In the genomic region with DNA sequence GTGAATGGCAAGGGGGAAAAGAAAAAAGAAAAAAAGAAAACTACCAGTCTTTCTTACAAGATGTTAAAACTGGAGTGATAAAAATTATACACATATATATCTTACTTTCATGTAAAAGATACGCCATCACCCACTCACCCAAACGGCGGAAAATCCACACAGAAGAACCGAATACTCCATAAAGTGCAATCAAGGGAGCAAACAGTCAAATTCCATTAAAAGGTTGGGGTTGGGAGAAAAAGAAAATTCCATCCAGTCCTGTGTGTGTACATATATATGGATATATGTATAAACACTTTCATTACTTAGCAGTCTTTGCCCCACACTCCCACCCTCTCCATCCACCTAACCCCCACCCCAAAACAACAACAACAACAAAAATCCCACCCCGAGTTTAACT, we compare ENCODE assay signal across 9 mouse cellular contexts. TPM values are rescaled to one million over a fixed set of nuclear protein-coding genes. Genes with fewer than 3 reads are reported as not detected.
A peak's percentile ranks its signal among the peaks of the same experiment; 100 is the strongest.
DNase-seq lines count a peak whose midpoint lies in the region; ATAC-seq lines count a peak whose summit lies in the region.
"Had no signal": no experiment of that assay in that cellular context is flagged by ENCODE, and none has a peak within 500 bp of the region (broad histone marks: within the 10 kb centered on the region; RNA-seq: fewer than 3 reads in every experiment).

No protein-coding gene starts in this region.

- no peaks in the 10 kb centered on the region for H3K9me3 ChIP-seq in kidney, embryonic 14.5 days (ENCODE audit: control insufficient read depth, low read length)
- no peaks in the 10 kb centered on the region for H3K9me3 ChIP-seq in forebrain, embryonic 10.5 days
- no peaks in the 10 kb centered on the region for H3K9me3 ChIP-seq in intestine, embryonic 16.5 days (ENCODE audit: control insufficient read depth, low read length)
- no peaks in the 10 kb centered on the region for H3K9me3 ChIP-seq in midbrain, embryonic 15.5 days

- H3K36me3 ChIP-seq in kidney, embryonic 14.5 days (ENCODE audit: control insufficient read depth, insufficient read depth, low read length): no peaks in the 10 kb centered on the region
- H3K36me3 ChIP-seq in forebrain, embryonic 10.5 days (replicated peaks): no peaks in the 10 kb centered on the region
- H3K36me3 ChIP-seq in intestine, embryonic 16.5 days (ENCODE audit: control insufficient read depth, insufficient read depth, low read length): no peaks in the 10 kb centered on the region
- no peaks in the 10 kb centered on the region for H3K36me3 ChIP-seq in midbrain, embryonic 15.5 days (replicated peaks)

- H3K9ac ChIP-seq in kidney, embryonic 14.5 days (ENCODE audit: low read depth, low read length): no peak overlapping the region; the same call in 1 of the 2 replicates
- no peak overlapping the region for H3K9ac ChIP-seq in intestine, embryonic 16.5 days (ENCODE audit: low read depth, low read length)
- peak overlapping the region; percentile 20; the same call in 1 of the 2 replicates for H3K9ac ChIP-seq in midbrain, embryonic 15.5 days

- 20% methylated on average over 5 of the region's 5 CpGs for WGBS in kidney, embryonic 14.5 days
- WGBS in forebrain, embryonic 10.5 days: 44% methylated on average over 5 of the region's 5 CpGs
- 49% methylated on average over 5 of the region's 5 CpGs for WGBS in intestine, embryonic 16.5 days
- WGBS in midbrain, embryonic 15.5 days: 23% methylated on average over 5 of the region's 5 CpGs

- H3K4me1 ChIP-seq in kidney, embryonic 14.5 days (ENCODE audit: control insufficient read depth, insufficient read depth, low read length): peaks cover 5% of the 10 kb centered on the region
- peaks cover 58% of the 10 kb centered on the region for H3K4me1 ChIP-seq in forebrain, embryonic 10.5 days
- peaks cover 5% of the 10 kb centered on the region; the same call in 1 of the 2 replicates for H3K4me1 ChIP-seq in intestine, embryonic 16.5 days (ENCODE audit: control insufficient read depth, insufficient read depth, low read length)
- peaks cover 22% of the 10 kb centered on the region for H3K4me1 ChIP-seq in midbrain, embryonic 15.5 days

- H3K27ac ChIP-seq in kidney, embryonic 14.5 days (ENCODE audit: low read depth, low read length): no peak overlapping the region
- H3K27ac ChIP-seq in forebrain, embryonic 10.5 days: 0 out of 2 replicates have a peak overlapping the region, but pooled peaks have one; percentile 17
- H3K27ac ChIP-seq in intestine, embryonic 16.5 days (ENCODE audit: low read length): no peak overlapping the region
- no peak overlapping the region for H3K27ac ChIP-seq in midbrain, embryonic 15.5 days

- ATAC-seq in kidney, embryonic 14.5 days (ENCODE audit: low FRiP score, low TSS enrichment): no peak
- ATAC-seq in intestine, embryonic 16.5 days: no peak
- ATAC-seq in midbrain, embryonic 15.5 days (replicated peaks): no peak

- H3K4me3 ChIP-seq in kidney, embryonic 14.5 days (ENCODE audit: low read length): peak overlapping the region; percentile 72
- peak overlapping the region; percentile 85 for H3K4me3 ChIP-seq in forebrain, embryonic 10.5 days
- H3K4me3 ChIP-seq in intestine, embryonic 16.5 days (ENCODE audit: low read length): peak overlapping the region; percentile 12; the same call in 1 of the 2 replicates
- peak overlapping the region; percentile 78 for H3K4me3 ChIP-seq in midbrain, embryonic 15.5 days

- H3K27me3 ChIP-seq in kidney, embryonic 14.5 days (ENCODE audit: control insufficient read depth, insufficient read depth, low read length): no peaks in the 10 kb centered on the region
- peaks cover under 1% of the 10 kb centered on the region for H3K27me3 ChIP-seq in forebrain, embryonic 10.5 days (ENCODE audit: poor library complexity, severe bottlenecking)
- H3K27me3 ChIP-seq in intestine, embryonic 16.5 days (replicated peaks; ENCODE audit: control insufficient read depth, insufficient read depth, low read length): no peaks in the 10 kb centered on the region
- H3K27me3 ChIP-seq in midbrain, embryonic 15.5 days (replicated peaks): no peaks in the 10 kb centered on the region

- peak overlapping the region; percentile 80 for H3K4me2 ChIP-seq in kidney, embryonic 14.5 days (replicated peaks; ENCODE audit: low read depth, low read length)
- peak overlapping the region; percentile 39; the same call in 1 of the 2 replicates for H3K4me2 ChIP-seq in intestine, embryonic 16.5 days (ENCODE audit: low read depth, low read length)
- H3K4me2 ChIP-seq in midbrain, embryonic 15.5 days: peak overlapping the region; percentile 93

- DNase-seq in kidney, postnatal 25 days: no peak
- DNase-seq in forebrain, embryonic 10.5 days (ENCODE audit: extremely low spot score, low spot score): no peak
- DNase-seq in embryo, embryonic 10 days (ENCODE audit: low spot score): no peak
- DNase-seq in ovary, postnatal 14 days (ENCODE audit: low spot score): no peak
- no peak for DNase-seq in cerebellum, adult 11-12 months
- DNase-seq: right cerebral cortex, postnatal 25 days had no signal

RNA-seq across cellular contexts. Expression of a gene that starts 1.7 kb away (rescaled TPM):
- 12.3 and 13.1 TPM in 2 replicates for polyA plus RNA-seq in kidney, embryonic 14.5 days (2014; fragmentation: Nextera tagmentation; extraction: Ambion mirVana)
- polyA plus RNA-seq in forebrain, embryonic 10.5 days (2016; fragmentation: Nextera tagmentation; extraction: Ambion mirVana): 12.9 and 14.1 TPM in 2 replicates
- 1.6 and 2.5 TPM in 2 replicates for polyA plus RNA-seq in intestine, embryonic 16.5 days (2015; fragmentation: Nextera tagmentation; extraction: Ambion mirVana)
- polyA plus RNA-seq in midbrain, embryonic 15.5 days (2015; fragmentation: Nextera tagmentation; extraction: Ambion mirVana): 20.1 and 23.4 TPM in 2 replicates

Comparison
In these comparisons a context has a peak if more than half of its experiments do, and no peak if none do; other contexts are left out.
1. H3K4me2 ChIP-seq: peak in every context shown above with its lines; median percentile 93 in midbrain, embryonic 15.5 days; 80 in kidney, embryonic 14.5 days; 39 in intestine, embryonic 16.5 days.
2. H3K4me3 ChIP-seq: peak in every context shown above with its lines; median percentile 85 in forebrain, embryonic 10.5 days; 78 in midbrain, embryonic 15.5 days; 72 in kidney, embryonic 14.5 days; 12 in intestine, embryonic 16.5 days.